Mouse (Mus musculus) heart, adult 2 months (tissue): Measurements from ENCODE around the gene Sept11. TPM values are rescaled to one million over a fixed set of nuclear protein-coding genes. Genes with fewer than 3 reads are reported as not detected.
A peak's percentile ranks its signal among the peaks of the same experiment; 100 is the strongest.

Experiments used
- DNase-seq, 2 experiments: peaks; one replicate each; pipeline ENCODE4 v3.0.0; 2021
- H3K27ac ChIP-seq: fragments of 200-600 bp; 2 replicates; pipeline ENCODE4 v1.8.1; 2022
- H3K27me3 ChIP-seq: fragments of 200-500 bp; 2 replicates; pipeline ENCODE4 v1.6.1; 2012; ENCODE audit warnings: mild to moderate bottlenecking, low read length, inconsistent platforms, mixed read lengths; ENCODE audit not compliant: control insufficient read depth, insufficient read depth
- H3K36me3 ChIP-seq: fragments of 200-500 bp; 2 replicates; pipeline ENCODE4 v1.6.1; 2012; ENCODE audit warnings: low read length, inconsistent platforms; ENCODE audit not compliant: control insufficient read depth, insufficient read depth
- H3K4me1 ChIP-seq: fragments of 200-500 bp; 2 replicates; pipeline ENCODE4 v1.6.1; 2011; ENCODE audit warnings: low read length; ENCODE audit not compliant: control insufficient read depth, insufficient read depth
- H3K4me3 ChIP-seq: fragments of 200-600 bp; 2 replicates; pipeline ENCODE4 v1.8.1; 2022
- H3K79me2 ChIP-seq: fragments of 200-500 bp; replicated peaks from 2 replicates; pipeline ENCODE4 v1.6.1; 2012; ENCODE audit warnings: mild to moderate bottlenecking, inconsistent platforms, low read length, moderate library complexity, mixed read lengths; ENCODE audit not compliant: control insufficient read depth, insufficient read depth
- H3K9ac ChIP-seq: fragments of 200-500 bp; 2 replicates; pipeline ENCODE4 v1.6.1; 2012; ENCODE audit warnings: low read depth, mild to moderate bottlenecking, control low read depth, inconsistent platforms, low read length, mixed read lengths
- CTCF ChIP-seq: fragments of 200-600 bp; IDR thresholded peaks from 2 replicates; pipeline ENCODE4 v1.8.1; 2022; ENCODE audit warnings: antibody characterized with exemption, mild to moderate bottlenecking, moderate library complexity
- EP300 ChIP-seq: fragments of 200-500 bp; IDR thresholded peaks from 2 replicates; pipeline ENCODE4 v1.6.1; 2011; ENCODE audit warnings: low read depth, low read length, control low read depth; ENCODE audit not compliant: insufficient read depth
- POLR2A ChIP-seq: fragments of 200-500 bp; IDR thresholded peaks from 2 replicates; pipeline ENCODE4 v1.6.1; 2011; ENCODE audit warnings: mild to moderate bottlenecking, low read depth, low read length, control low read depth; ENCODE audit not compliant: insufficient read depth
- WGBS: fragments of 180-500 bp; shearing (Covaris S2); methylation state at CpG from one replicate; pipeline ENCODE4 v1.1.7; 2018; 5-methylcytosine and 5-hydroxymethylcytosine counted together
- intact Hi-C: fragments of 180-260 bp; cut with DNase I; formaldehyde crosslinking; loops from one replicate; pipeline ENCODE4 v1.15.1; 2025
- polyA plus RNA-seq: library from polyadenylated mRNA; depleted of rRNA; stranded (reverse); fragments of >200 nt; gene quantifications from 2 replicates; pipeline ENCODE4 v1.2.3, GENCODE M21; 2012
- total RNA-seq, 2 experiments: library from RNA; stranded (reverse); gene quantifications; 2 replicates each; pipeline ENCODE4 v1.2.3; 2021

Sept11 gene
- total and polyA plus RNA-seq, 3 experiments, result 15.6 to 34.0 (median 25.7) TPM

GRCm38 (mm10) chr5:93117648-93118047 is 24.4 kb downstream of the Sept11 start:
- WGBS, result 85% methylated on average over 8 of the region's 8 CpGs
- TF ChIP-seq CTCF (no peak), EP300 (no peak), POLR2A (no peak)
- intact Hi-C loops, result no loop called here

DNA sequence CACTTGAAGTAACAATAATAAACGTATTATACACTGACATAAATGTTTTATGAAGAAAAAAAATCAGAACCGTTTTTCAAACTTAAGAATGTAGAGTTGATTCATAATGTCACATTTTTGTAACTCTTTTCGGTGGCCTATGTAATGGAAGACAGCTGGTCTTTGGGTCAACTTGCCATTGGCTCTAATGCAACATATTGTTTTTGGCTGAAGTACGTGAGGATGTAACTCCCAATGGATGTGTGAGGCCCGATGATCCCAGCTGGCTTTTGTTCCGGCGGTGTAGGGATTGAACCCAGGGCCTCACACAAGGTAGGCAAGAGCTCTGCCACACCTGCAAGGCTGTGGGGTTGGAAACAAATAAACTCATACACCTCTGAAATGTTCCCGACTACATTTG is 28.4 kb downstream of the Sept11 start:
- WGBS, result 67% methylated on average over 8 of the region's 8 CpGs
- no peak for DNase-seq
- H3K36me3 ChIP-seq, result no peaks in the 10 kb centered on the region
- intact Hi-C loops, result no loop called here
- H3K4me3 ChIP-seq, result no peak overlapping the region
- no peak overlapping the region; the same call in 1 of the 2 replicates for H3K27ac ChIP-seq
- no peaks in the 10 kb centered on the region for H3K27me3 ChIP-seq
- 0 out of 2 replicates have a peak, but pooled peaks cover 1% of the 10 kb centered on the region for H3K79me2 ChIP-seq
- no peak overlapping the region for H3K9ac ChIP-seq
- TF ChIP-seq CTCF, result no peak
- H3K4me1 ChIP-seq, result peaks cover 8% of the 10 kb centered on the region

More at GRCm38 (mm10) chr5:93117648-93118047, 24.4 kb downstream of the Sept11 start:
- no peaks in the 10 kb centered on the region for H3K27me3 ChIP-seq
- H3K4me3 ChIP-seq, result no peak overlapping the region
- H3K27ac ChIP-seq, result no peak overlapping the region
- DNase-seq, result no peak
- peaks cover 9% of the 10 kb centered on the region for H3K4me1 ChIP-seq
- H3K36me3 ChIP-seq, result no peaks in the 10 kb centered on the region; the same call in 1 of the 2 replicates
- no peak overlapping the region for H3K9ac ChIP-seq
- H3K79me2 ChIP-seq, result peaks cover 1% of the 10 kb centered on the region; the same call in 1 of the 2 replicates

DNA sequence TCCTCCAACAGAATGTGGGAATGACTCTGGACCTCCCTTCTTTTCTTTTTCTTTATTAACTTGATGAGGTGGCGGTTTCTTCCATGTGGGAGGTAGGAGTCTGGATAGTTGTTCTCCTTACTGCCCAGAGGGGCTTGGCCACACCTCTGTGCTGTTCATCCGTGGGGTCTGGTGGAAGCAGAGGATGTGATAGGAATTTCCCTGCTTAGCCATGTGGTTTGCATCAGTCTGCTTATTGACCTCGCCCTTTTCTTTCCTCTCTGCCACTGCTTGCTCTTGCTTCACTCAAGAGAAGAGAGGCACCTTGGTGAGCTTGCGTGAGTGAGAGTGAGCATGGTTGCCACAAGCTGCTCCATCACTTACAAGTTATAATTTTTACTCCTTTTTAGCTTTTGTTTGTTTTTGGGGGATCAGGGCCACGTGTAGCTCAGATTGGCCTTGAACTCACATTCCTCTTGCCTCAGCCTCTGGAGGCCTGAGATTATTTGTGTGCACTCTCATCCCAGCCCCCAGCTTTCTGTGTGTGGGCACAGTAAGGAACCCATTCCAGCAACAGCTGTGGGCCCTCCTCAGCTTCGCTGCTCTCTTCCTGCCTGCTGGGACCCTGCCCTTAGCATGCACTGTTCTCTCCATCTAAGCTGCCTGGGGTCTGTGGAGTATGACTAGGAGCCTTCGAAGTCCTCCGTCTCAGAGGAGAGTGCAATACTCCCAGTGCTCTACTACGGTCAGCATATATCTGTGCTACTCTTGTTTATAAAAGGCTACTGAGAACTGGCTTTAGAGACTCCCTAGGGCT is 31.0 kb downstream of the Sept11 start:
- no peak overlapping the region; the same call in 1 of the 2 replicates for H3K27ac ChIP-seq
- intact Hi-C loops, result no loop called here

GRCm38 (mm10) chr5:93125325-93125724 is 32.1 kb downstream of the Sept11 start:
- Histone ChIP-seq H3K36me3 (no peaks in the 10 kb centered on the region), H3K4me1 (peaks cover 16% of the 10 kb centered on the region)

More for the DNA sequence above, 31.0 kb downstream of the Sept11 start:
- TF ChIP-seq POLR2A (no peak), EP300 (no peak), CTCF (no peak)
- Histone ChIP-seq H3K9ac (no peak overlapping the region), H3K4me3 (no peak overlapping the region), H3K4me1 (peaks cover 13% of the 10 kb centered on the region), H3K36me3 (no peaks in the 10 kb centered on the region), H3K27me3 (no peaks in the 10 kb centered on the region), H3K79me2 (0 out of 2 replicates have a peak, but pooled peaks cover 1% of the 10 kb centered on the region)
- 56% methylated on average over 9 of the region's 9 CpGs for WGBS
- peak in 1 of 2 experiments; percentile 31 for DNase-seq

GRCm38 (mm10) chr5:93126222-93126929 is 33.1 kb downstream of the Sept11 start:
- WGBS, result 57% methylated on average over 12 of the region's 12 CpGs
- H3K4me3 ChIP-seq, result no peak overlapping the region
- no peak for TF ChIP-seq CTCF
- TF ChIP-seq EP300, result no peak
- no peak for TF ChIP-seq POLR2A
- H3K27ac ChIP-seq, result no peak overlapping the region; the same call in 1 of the 2 replicates
- H3K79me2 ChIP-seq, result no peaks in the 10 kb centered on the region
- intact Hi-C loops, result no loop called here
- DNase-seq, result no peak
- no peaks in the 10 kb centered on the region for H3K36me3 ChIP-seq
- no peak overlapping the region for H3K9ac ChIP-seq
- no peaks in the 10 kb centered on the region for H3K27me3 ChIP-seq
- H3K4me1 ChIP-seq, result peaks cover 20% of the 10 kb centered on the region

More at GRCm38 (mm10) chr5:93125325-93125724, 32.1 kb downstream of the Sept11 start:
- intact Hi-C loops, result no loop called here
- TF ChIP-seq EP300 (no peak), POLR2A (no peak), CTCF (no peak)
- Histone ChIP-seq H3K27me3 (no peaks in the 10 kb centered on the region), H3K4me3 (no peak overlapping the region), H3K27ac (no peak overlapping the region), H3K9ac (no peak overlapping the region), H3K79me2 (no peaks in the 10 kb centered on the region)
- 91% methylated on average over 6 of the region's 6 CpGs for WGBS
- DNase-seq, result no peak
